Mouse (Mus musculus): ENCODE results near the gene Bhlhe40. TPM values are rescaled to one million over a fixed set of nuclear protein-coding genes. Genes with fewer than 3 reads are reported as not detected.
A peak's percentile ranks its signal among the peaks of the same experiment; 100 is the strongest.

Bhlhe40 gene
- total RNA-seq, 2 experiments from 2014 or later: 153 to 167 TPM

- DNase-seq (ENCODE audit: low spot score in 2 of 2): no peak
These were observed 2.1 kb downstream of the Bhlhe40 start for GRCm38 (mm10) chr6:108662314-108663240.

DNA sequence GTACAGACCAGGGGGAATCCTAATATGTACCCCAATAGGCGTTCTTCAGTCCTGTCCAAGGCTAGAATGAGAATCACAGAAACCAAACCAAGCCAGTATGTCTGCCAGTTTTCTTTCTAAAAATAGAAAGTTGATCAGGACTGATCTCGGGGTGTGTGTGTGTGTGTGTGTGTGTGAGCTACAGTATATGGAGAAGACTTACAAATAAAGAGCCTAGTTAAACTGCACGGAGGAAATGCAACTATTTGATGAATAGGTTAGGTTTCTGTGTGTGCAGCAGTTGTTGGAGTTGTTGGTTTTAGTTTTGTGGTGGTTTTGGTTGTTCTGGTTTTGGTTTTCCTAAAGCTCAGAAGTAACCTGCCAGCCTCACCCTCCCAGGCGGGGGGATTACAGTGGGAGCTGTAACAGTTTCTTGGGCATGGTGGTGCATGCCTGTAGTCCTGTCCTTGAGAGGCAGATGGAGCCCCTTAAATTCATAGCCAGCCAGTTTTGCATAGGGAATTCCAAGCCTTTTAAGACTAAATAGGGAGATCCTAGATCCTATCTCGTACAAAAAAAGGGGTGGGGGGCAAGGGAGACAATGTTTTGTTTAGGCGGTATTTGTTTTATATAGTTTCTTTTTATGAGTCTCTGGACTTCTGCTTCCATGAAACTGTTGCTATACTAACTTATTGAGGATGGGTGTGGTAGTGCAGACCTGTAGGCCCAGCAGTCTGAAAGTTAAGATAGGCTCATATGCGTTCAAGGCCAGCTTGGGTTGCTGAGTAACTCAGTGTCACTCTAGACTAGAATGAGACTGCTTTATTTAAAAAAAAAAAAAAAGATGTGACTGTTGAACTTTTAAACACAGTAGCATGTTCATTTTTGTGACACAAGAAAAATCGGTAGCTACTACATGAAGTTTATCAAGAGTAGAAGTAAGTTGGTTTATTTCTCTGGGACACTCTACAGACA lies 3.1 kb downstream of the Bhlhe40 start:
- no peak for DNase-seq (ENCODE audit: low spot score in 2 of 2)

- no peak for DNase-seq (ENCODE audit: low spot score in 2 of 2)
These were observed 4.2 kb downstream of the Bhlhe40 start for GRCm38 (mm10) chr6:108664533-108665150.

GRCm38 (mm10) chr6:108665587-108665986 lies 5.2 kb downstream of the Bhlhe40 start:
- DNase-seq (ENCODE audit: low spot score in 2 of 2): no peak

DNA sequence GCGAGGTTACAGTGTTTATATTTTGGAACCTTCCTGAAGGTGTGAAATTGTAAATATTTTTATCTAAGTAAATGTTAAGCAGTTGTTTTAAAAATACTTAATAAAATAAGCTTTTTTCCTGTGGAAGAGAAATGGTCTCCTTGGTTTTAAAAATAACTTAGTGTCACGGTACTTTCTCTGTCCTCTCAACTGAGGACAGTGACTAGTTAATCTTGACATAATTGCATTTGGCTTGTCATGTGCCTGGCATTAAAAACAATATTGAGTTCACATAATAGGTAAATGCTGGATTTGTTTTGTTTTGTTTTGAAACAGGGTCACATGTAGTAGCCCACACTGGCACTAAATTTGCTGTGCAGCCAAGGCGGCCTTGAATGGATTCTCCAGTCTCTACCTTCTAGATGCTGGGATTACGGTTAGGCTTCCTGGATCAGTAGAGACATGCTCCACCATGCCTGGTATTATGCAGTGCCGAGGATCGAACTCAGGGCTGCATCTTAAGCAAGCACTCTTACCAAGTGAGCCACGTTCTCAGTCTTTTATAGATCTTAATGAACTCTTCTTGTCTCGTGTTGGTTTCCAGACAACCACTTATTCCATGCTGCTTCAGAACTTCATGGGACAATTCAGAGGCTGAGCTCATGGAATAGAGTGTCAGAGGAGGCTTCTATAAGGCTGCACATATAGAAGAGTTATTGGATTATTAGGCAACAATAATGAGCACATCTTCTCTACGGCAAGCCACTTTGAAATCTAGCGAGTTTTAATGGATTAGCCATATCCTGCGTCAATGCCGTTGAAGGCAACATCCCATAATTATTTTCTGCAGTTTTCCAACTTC lies 6.4 kb downstream of the Bhlhe40 start:
- DNase-seq (ENCODE audit: low spot score in 2 of 2): no peak

- no peak for DNase-seq (ENCODE audit: low spot score in 2 of 2)
These were observed 7.2 kb downstream of the Bhlhe40 start for GRCm38 (mm10) chr6:108667599-108668021.

GRCm38 (mm10) chr6:108668321-108668786 lies 7.9 kb downstream of the Bhlhe40 start:
- DNase-seq (ENCODE audit: low spot score in 2 of 2): peak; percentile 79 to 83

DNA sequence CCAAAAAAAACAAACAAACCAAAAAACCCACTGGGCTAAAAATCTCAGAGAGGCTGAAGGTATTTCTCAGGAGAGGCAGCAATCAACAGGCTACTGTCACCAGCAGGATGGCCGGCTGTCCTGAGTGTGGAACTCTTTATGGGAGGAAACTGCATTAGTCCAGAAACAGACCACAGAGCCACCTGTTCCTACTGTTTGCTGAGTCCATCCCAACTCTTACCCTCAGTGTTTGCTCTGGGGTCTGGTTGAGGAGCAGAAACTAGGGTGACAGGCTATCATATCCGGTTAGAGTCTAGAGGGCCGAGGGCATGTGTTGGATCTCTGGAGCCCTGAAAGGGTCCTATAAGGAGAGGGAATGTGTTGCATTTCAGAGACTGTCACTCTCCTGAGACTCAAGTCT lies 9.8 kb downstream of the Bhlhe40 start:
- DNase-seq (ENCODE audit: low spot score in 2 of 2): no peak

DNA sequence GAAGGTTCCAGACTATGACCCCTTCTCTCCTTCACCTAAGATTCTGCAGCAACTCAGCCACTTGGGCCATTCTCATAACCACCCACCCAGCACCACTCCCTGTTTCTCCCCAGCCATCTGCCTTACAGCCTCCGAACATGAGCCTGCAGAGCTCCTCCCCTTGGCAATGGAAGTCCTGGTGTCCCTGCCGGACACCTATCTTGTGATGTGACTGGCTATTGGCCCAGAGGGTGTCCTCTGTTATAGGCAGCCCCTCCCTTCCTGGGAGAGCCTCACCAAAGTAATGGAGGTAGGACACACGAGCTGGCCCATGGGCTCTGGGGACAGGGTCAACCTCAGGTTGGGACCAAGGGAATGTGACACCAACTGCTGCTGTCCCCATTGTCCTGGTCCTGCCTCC lies 10.4 kb downstream of the Bhlhe40 start:
- DNase-seq (ENCODE audit: low spot score in 2 of 2): no peak

DNA sequence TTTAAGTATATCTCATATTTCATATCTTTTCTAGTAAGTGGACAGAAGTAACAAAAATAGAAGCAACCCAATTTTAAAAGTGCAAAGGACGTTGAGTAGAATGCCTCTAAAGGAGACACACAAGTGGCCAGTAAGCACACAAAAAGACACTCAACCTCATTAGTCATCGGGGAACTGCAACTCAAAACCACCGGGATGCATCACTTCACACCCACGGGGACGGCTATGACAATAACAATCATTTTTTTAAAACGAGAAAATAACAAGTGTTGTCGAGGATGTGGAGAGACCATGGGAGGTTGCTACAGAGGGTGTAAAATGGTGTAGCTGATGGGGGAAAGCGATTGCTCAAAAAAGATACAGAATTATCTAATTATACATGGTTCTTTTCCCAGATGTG lies 11.7 kb downstream of the Bhlhe40 start:
- no peak for DNase-seq (ENCODE audit: low spot score in 2 of 2)

- DNase-seq (ENCODE audit: low spot score in 2 of 2): no peak
These were observed 13.8 kb downstream of the Bhlhe40 start for GRCm38 (mm10) chr6:108674221-108674620.

DNA sequence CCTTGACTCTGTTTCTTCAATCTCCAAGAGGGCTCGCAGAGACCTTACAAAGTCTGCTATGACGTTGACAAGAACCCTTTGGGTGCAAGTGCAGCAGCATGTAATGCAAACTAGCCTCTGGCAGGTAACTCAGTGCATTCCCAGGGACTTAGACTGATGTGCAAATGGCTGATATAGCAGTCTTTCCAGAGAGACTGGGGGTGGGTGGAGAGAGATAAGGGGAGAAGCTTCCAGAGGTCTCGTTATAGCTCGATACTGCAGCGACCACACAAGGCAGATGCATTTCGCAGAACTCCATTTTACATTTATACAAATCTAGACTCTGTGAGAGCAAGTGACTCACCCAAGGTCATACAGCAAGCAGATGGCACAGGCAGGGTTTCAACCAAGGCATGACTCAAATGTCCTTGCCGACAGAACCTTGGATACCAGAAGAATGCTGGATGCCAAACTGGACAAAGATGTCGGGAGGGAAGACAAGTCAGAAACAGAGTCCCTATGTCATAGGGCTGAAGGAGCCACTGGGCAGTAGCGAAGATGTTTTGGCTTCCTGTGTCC lies 16.4 kb downstream of the Bhlhe40 start:
- no peak for DNase-seq (ENCODE audit: low spot score in 2 of 2)

DNA sequence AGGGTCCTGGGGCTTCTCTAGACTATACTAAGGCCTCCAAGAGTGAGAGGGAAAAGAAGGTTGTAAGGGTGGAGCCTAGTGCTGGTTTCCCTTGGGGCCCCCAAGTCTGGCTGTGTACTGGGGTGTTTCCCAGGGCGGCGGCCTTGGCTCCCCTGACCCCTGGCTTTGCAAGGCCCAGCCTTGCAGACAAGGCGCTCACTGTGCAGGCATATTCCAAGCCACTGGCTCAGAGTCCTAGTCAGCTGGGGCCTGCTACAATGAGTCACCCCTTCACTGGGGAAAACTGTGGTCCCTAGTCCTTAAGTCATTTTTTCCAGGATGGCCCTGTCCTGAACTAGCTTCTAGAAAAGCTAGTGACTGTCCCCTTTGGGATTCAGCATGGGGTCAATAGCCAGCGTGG lies 17.3 kb downstream of the Bhlhe40 start:
- no peak for DNase-seq (ENCODE audit: low spot score in 2 of 2)

DNA sequence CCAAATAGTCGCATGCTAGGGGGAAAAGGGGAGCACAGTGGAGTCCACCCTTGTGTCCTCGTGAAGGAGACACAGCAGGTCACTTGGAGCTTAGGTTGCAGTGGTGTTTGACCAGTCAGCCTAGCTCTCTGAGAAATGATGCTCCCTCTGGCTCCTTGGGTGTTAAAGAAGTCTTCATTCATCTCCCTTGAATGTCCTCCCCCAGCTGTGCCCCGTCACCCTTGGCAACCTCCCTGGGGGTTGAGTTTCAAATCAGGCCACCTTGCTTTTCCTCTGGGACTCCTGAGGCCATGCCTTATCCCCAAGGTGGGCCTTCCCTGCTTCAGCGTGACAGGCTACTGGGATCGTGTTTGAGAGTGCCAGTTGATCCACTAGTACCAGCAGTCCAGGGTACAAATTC lies 17.8 kb downstream of the Bhlhe40 start:
- no peak for DNase-seq (ENCODE audit: low spot score in 2 of 2)

DNA sequence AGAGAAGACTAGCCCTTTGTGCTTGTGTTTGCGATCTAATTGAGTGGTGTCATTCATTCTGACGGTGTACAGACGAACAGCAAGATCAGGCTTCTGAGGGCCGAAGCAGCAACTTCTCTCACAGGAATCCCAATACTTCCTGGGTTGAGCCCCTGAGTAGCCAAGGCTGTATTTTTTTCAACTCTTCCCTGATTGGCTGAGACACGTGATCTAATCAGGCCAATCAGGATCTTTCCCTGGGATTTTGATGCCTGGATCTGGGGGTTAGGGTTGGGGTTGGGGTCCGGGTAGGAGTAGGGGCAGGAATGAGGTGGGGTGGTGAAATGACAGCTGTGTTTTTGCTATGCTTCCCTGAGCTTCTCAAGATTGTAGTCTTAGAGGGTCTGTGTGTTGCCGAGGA lies 20.1 kb downstream of the Bhlhe40 start:
- no peak for DNase-seq (ENCODE audit: low spot score in 2 of 2)

DNA sequence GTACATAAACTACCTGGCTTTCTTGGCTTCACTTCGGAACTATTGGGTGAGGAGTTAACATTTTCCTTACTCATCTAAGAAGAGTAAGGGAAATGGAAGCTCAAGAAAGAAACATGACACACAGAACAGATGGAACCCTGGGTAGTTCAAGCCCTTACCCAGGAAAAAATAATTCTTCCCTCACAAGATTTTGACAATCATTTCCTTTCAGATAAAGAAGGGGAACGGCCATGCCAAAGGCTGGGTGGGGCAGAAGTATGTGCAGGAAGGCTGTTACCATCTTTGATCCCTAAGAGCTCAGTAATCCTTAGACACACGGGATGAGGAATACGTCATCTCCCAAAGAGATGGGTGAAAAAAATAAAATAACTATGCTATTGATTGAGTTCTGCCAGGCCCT lies 20.7 kb downstream of the Bhlhe40 start:
- no peak for DNase-seq (ENCODE audit: low spot score in 2 of 2)

DNA sequence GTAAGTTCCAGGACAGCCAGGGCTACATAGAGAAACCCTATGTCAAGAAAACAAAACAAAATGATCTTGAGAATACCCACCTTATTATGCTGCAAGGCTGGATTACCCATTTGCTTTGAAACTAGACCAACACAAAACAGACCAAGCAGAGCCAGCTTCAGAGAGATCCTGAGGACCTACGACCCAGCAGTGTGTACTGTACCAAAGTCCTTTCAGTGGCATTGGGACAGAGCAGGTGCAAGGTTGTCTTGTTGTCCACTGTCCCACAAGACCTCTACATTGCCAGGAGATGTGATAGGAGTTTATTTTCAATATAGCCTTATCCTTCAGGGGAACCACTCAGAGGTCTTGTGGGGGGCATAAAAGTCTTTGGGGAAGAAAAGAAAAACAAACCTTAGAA lies 22.7 kb downstream of the Bhlhe40 start:
- no peak for DNase-seq (ENCODE audit: low spot score in 2 of 2)

DNA sequence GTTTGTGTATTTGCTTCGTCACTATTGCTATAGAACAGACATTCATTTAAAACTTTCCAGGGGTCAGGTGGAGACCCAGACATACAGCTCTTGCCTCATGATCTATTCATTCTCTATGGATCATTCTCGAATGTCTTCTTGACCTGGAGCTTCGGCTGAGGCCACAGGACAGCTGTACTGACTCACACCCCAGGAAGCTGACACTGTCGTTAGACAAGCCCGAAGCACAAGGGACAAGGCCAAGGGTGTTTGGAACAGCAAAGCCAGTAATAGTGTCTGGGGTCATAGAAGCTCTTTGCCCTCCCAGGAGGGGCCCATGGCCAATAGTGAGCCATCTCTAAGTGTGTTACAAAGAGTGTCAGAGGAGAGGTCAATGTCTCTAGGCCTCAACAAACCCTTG lies 24.0 kb downstream of the Bhlhe40 start:
- DNase-seq (ENCODE audit: low spot score in 2 of 2): no peak

DNA sequence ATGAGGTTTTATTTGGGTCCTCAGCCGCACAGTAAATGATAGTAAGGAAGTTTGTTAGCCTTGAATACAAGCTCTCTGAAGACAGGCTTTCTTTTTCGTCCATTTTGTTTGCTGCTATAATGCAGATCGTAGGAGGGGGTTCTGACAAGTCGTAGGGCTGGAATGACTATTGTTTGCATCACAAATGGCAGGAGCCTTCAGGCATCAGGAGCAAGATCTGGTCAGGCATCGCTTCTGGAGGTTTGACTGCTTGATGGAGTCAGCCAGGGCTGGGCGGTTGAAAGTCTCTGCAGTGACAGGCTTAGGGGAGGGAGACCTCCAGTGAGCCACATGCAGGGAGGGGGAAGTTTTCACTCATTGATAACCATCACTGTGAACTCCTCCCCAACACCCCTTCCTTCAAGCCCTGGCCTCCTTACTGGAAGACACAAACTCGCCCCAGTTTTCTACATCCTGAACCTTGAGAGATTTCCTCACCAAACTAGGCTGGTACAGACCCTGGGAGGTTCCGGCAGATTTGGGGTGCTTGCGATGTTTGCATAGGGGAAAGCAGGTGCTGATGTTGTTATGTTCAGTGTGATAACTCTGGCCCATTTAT lies 25.4 kb downstream of the Bhlhe40 start:
- DNase-seq (ENCODE audit: low spot score in 2 of 2): no peak

DNA sequence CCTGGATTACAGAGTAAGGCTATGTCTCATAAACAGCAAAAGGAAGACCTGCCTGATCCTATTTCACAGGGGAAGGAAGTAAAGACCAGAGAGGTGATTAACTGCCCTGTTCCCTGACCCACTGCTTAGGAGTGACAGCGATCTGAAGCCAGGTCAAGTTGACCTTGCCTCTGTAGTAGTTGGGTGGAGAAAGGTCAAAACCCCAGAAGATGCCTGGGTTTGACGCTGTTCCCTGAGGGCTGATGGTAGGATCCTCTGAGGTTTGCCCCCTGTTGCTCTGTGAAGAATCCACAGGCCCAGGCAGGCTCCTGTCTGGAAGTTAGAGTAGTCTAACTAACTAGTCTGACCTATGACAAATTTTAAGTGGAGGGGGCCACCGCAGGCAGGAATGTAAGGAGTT lies 26.5 kb downstream of the Bhlhe40 start:
- DNase-seq (ENCODE audit: low spot score in 2 of 2): no peak
